Mouse (Mus musculus): ENCODE measurements at regions not wholly inside any gene's neighbourhood (a gene's known extent, or its start where the extent isn't known, plus 50 kb on each side); places are given as distances from the start of the nearest gene placed in this dataset.

- 79% methylated on average over 2 of the region's 2 CpGs for WGBS
- DNase-seq = no peak
- TF ChIP-seq CTCF (IDR thresholded peaks at IDR 0.05; ENCODE audit: insufficient read depth, low read length) = no peak
- TF ChIP-seq POLR2A (IDR thresholded peaks at IDR 0.05; ENCODE audit: borderline replicate concordance, extremely low read depth, low read depth, low read length) = no peak
- Histone ChIP-seq H3K4me1 (ENCODE audit: control insufficient read depth, insufficient read depth, low read length) (no peaks in the 10 kb centered on the region), H3K4me3 (replicated peaks; ENCODE audit: extremely low read depth, low read depth, low read length) (no peak overlapping the region)
Observed at GRCm38 (mm10) chr17:81319605-81320004, 122.0 kb upstream of the Gm11096 start.

- Histone ChIP-seq H3K4me1 (ENCODE audit: control insufficient read depth, insufficient read depth, low read length) (no peaks in the 10 kb centered on the region), H3K4me3 (replicated peaks; ENCODE audit: extremely low read depth, low read depth, low read length) (no peak overlapping the region)
- TF ChIP-seq CTCF (IDR thresholded peaks at IDR 0.05; ENCODE audit: insufficient read depth, low read length) = no peak
- no peak for TF ChIP-seq POLR2A (IDR thresholded peaks at IDR 0.05; ENCODE audit: borderline replicate concordance, extremely low read depth, low read depth, low read length)
- WGBS = 67% methylated on average over 5 of the region's 5 CpGs
- DNase-seq = no peak
Observed at GRCm38 (mm10) chr17:81316655-81317054, 124.9 kb upstream of the Gm11096 start.

- Histone ChIP-seq H3K4me3 (replicated peaks; ENCODE audit: extremely low read depth, low read depth, low read length) (no peak overlapping the region), H3K4me1 (ENCODE audit: control insufficient read depth, insufficient read depth, low read length) (no peaks in the 10 kb centered on the region)
- WGBS = 46% methylated on average over 2 of the region's 2 CpGs
- no peak for DNase-seq
- TF ChIP-seq CTCF (IDR thresholded peaks at IDR 0.05; ENCODE audit: insufficient read depth, low read length) (no peak), POLR2A (IDR thresholded peaks at IDR 0.05; ENCODE audit: borderline replicate concordance, extremely low read depth, low read depth, low read length) (no peak)
Observed at GRCm38 (mm10) chr17:81305880-81306279, 135.7 kb upstream of the Gm11096 start.

GRCm38 (mm10) chr17:81304574-81304973, 137.0 kb upstream of the Gm11096 start:
- H3K4me1 ChIP-seq (ENCODE audit: control insufficient read depth, insufficient read depth, low read length) = no peaks in the 10 kb centered on the region
- DNase-seq = no peak
- TF ChIP-seq CTCF (IDR thresholded peaks at IDR 0.05; ENCODE audit: insufficient read depth, low read length) (no peak), POLR2A (IDR thresholded peaks at IDR 0.05; ENCODE audit: borderline replicate concordance, extremely low read depth, low read depth, low read length) (no peak)
- H3K4me3 ChIP-seq (replicated peaks; ENCODE audit: extremely low read depth, low read depth, low read length) = no peak overlapping the region
- WGBS = 92% methylated on average over 1 of the region's 1 CpGs

GRCm38 (mm10) chr17:81302490-81302889, 139.1 kb upstream of the Gm11096 start:
- TF ChIP-seq CTCF (IDR thresholded peaks at IDR 0.05; ENCODE audit: insufficient read depth, low read length) = no peak
- TF ChIP-seq POLR2A (IDR thresholded peaks at IDR 0.05; ENCODE audit: borderline replicate concordance, extremely low read depth, low read depth, low read length) = no peak
- WGBS = 89% methylated on average over 3 of the region's 3 CpGs

GRCm38 (mm10) chr17:81291829-81292228, 149.7 kb upstream of the Gm11096 start:
- DNase-seq = no peak
- no peaks in the 10 kb centered on the region for H3K4me1 ChIP-seq (ENCODE audit: control insufficient read depth, insufficient read depth, low read length)
- H3K4me3 ChIP-seq (replicated peaks; ENCODE audit: extremely low read depth, low read depth, low read length) = no peak overlapping the region
- WGBS = 86% methylated on average over 2 of the region's 2 CpGs
- TF ChIP-seq CTCF (IDR thresholded peaks at IDR 0.05; ENCODE audit: insufficient read depth, low read length) (no peak), POLR2A (IDR thresholded peaks at IDR 0.05; ENCODE audit: borderline replicate concordance, extremely low read depth, low read depth, low read length) (no peak)

More at GRCm38 (mm10) chr17:81302490-81302889, 139.1 kb upstream of the Gm11096 start:
- no peak for DNase-seq
- H3K4me1 ChIP-seq (ENCODE audit: control insufficient read depth, insufficient read depth, low read length) = no peaks in the 10 kb centered on the region
- H3K4me3 ChIP-seq (replicated peaks; ENCODE audit: extremely low read depth, low read depth, low read length) = no peak overlapping the region

- 77% methylated on average over 2 of the region's 2 CpGs for WGBS
- TF ChIP-seq CTCF (IDR thresholded peaks at IDR 0.05; ENCODE audit: insufficient read depth, low read length) = no peak
- no peak for TF ChIP-seq POLR2A (IDR thresholded peaks at IDR 0.05; ENCODE audit: borderline replicate concordance, extremely low read depth, low read depth, low read length)
- H3K4me1 ChIP-seq (ENCODE audit: control insufficient read depth, insufficient read depth, low read length) = no peaks in the 10 kb centered on the region
- DNase-seq = no peak
- H3K4me3 ChIP-seq (replicated peaks; ENCODE audit: extremely low read depth, low read depth, low read length) = no peak overlapping the region
Observed at GRCm38 (mm10) chr17:81282543-81282942, 159.0 kb upstream of the Gm11096 start.

- Histone ChIP-seq H3K4me1 (ENCODE audit: control insufficient read depth, insufficient read depth, low read length) (no peaks in the 10 kb centered on the region), H3K4me3 (replicated peaks; ENCODE audit: extremely low read depth, low read depth, low read length) (no peak overlapping the region)
- DNase-seq = no peak
- TF ChIP-seq CTCF (IDR thresholded peaks at IDR 0.05; ENCODE audit: insufficient read depth, low read length) = no peak
- no peak for TF ChIP-seq POLR2A (IDR thresholded peaks at IDR 0.05; ENCODE audit: borderline replicate concordance, extremely low read depth, low read depth, low read length)
- 3% methylated on average over 1 of the region's 1 CpGs for WGBS
Observed at GRCm38 (mm10) chr17:81270235-81270634, 171.3 kb upstream of the Gm11096 start.

GRCm38 (mm10) chr17:81261957-81262356, 179.6 kb upstream of the Gm11096 start:
- no peaks in the 10 kb centered on the region for H3K4me1 ChIP-seq (ENCODE audit: control insufficient read depth, insufficient read depth, low read length)
- no peak for DNase-seq
- 76% methylated on average over 1 of the region's 1 CpGs for WGBS
- TF ChIP-seq CTCF (IDR thresholded peaks at IDR 0.05; ENCODE audit: insufficient read depth, low read length) (no peak), POLR2A (IDR thresholded peaks at IDR 0.05; ENCODE audit: borderline replicate concordance, extremely low read depth, low read depth, low read length) (no peak)
- no peak overlapping the region for H3K4me3 ChIP-seq (replicated peaks; ENCODE audit: extremely low read depth, low read depth, low read length)

- TF ChIP-seq POLR2A (IDR thresholded peaks at IDR 0.05; ENCODE audit: borderline replicate concordance, extremely low read depth, low read depth, low read length) (no peak), CTCF (IDR thresholded peaks at IDR 0.05; ENCODE audit: insufficient read depth, low read length) (no peak)
- no peak overlapping the region for H3K4me3 ChIP-seq (replicated peaks; ENCODE audit: extremely low read depth, low read depth, low read length)
- H3K4me1 ChIP-seq (ENCODE audit: control insufficient read depth, insufficient read depth, low read length) = no peaks in the 10 kb centered on the region
- no peak for DNase-seq
- 85% methylated on average over 1 of the region's 1 CpGs for WGBS
Observed at GRCm38 (mm10) chr17:81260036-81260435, 181.5 kb upstream of the Gm11096 start.

Measured in lung, adult 2 months (tissue).